Comparison of ENCODE assay signal across 8 mouse cellular contexts in the genomic region with DNA sequence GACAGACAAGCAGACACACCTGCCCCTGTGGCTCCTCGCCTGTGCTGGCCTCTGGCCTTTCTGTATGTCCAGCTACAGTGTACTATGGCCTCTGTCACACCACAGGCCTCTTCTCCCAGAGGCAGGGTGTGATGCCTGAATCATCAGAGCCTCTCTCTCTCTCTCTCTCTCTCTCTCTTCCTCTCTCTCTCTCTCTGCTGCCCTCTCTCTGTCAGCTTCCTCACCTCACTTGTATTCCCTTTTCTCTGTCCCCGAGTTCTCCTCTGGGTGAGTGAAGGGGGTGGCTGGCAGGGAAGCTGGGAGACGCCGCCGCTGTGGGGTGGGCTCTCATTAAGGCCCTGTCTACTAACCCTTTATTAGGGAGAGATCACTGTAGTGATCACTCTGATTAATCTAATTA. TPM values are rescaled to one million over a fixed set of nuclear protein-coding genes. Genes with fewer than 3 reads are reported as not detected.
DNase-seq lines count a peak whose midpoint lies in the region; ATAC-seq and TF ChIP-seq lines count a peak whose summit lies in the region.

No protein-coding gene starts in this region.

- no peaks in the 10 kb centered on the region for H3K27me3 ChIP-seq in intestine, embryonic 16.5 days (replicated peaks; ENCODE audit: control insufficient read depth, insufficient read depth, low read length)
- H3K27me3 ChIP-seq in intestine, embryonic 15.5 days (replicated peaks): no peaks in the 10 kb centered on the region
- H3K27me3 ChIP-seq in forebrain, embryonic 14.5 days (replicated peaks; ENCODE audit: control insufficient read depth, insufficient read depth, low read length): no peaks in the 10 kb centered on the region
- H3K27me3 ChIP-seq in midbrain, postnatal 0 days (ENCODE audit: insufficient read depth, low read length): no peaks in the 10 kb centered on the region

- peak; percentile 87 for DNase-seq in MN1 (ENCODE audit: low spot score)
- DNase-seq in forebrain, embryonic 14.5 days (ENCODE audit: low spot score): peak; percentile 70
- DNase-seq in midbrain, postnatal 0 days (ENCODE audit: low spot score): peak; percentile 51
- no peak for DNase-seq in right cerebral cortex, postnatal 10 days (ENCODE audit: low spot score in 2 of 2)
- DNase-seq in adrenal gland, adult 18-20 months (ENCODE audit: low spot score in 2 of 2): no peak

- ATAC-seq in intestine, embryonic 16.5 days: no peak
- no peak for ATAC-seq in intestine, embryonic 15.5 days
- ATAC-seq in forebrain, embryonic 14.5 days: no peak
- no peak for ATAC-seq in midbrain, postnatal 0 days (ENCODE audit: low FRiP score)
- no peak for ATAC-seq in inflammation-experienced regulatory T-cells, adult 6 months

- no peak overlapping the region for H3K4me2 ChIP-seq in intestine, embryonic 16.5 days (ENCODE audit: low read depth, low read length)
- H3K4me2 ChIP-seq in intestine, embryonic 15.5 days (replicated peaks): no peak overlapping the region
- H3K4me2 ChIP-seq in forebrain, embryonic 14.5 days (ENCODE audit: low read length): peak overlapping the region; percentile 89
- H3K4me2 ChIP-seq in midbrain, postnatal 0 days (ENCODE audit: low read depth, low read length, poor library complexity, severe bottlenecking): peak overlapping the region; percentile 77

- no peak overlapping the region for H3K4me3 ChIP-seq in intestine, embryonic 16.5 days (ENCODE audit: low read length)
- H3K4me3 ChIP-seq in intestine, embryonic 15.5 days (replicated peaks): no peak overlapping the region
- peak overlapping the region; percentile 60 for H3K4me3 ChIP-seq in forebrain, embryonic 14.5 days (ENCODE audit: low read depth, low read length)
- peak overlapping the region; percentile 77 for H3K4me3 ChIP-seq in midbrain, postnatal 0 days (ENCODE audit: low read depth, low read length)

- H3K4me1 ChIP-seq in intestine, embryonic 16.5 days (ENCODE audit: control insufficient read depth, insufficient read depth, low read length): peaks cover 19% of the 10 kb centered on the region
- peaks cover 33% of the 10 kb centered on the region for H3K4me1 ChIP-seq in intestine, embryonic 15.5 days (replicated peaks)
- peaks cover 53% of the 10 kb centered on the region for H3K4me1 ChIP-seq in forebrain, embryonic 14.5 days (ENCODE audit: control insufficient read depth, insufficient read depth, low read length)
- H3K4me1 ChIP-seq in midbrain, postnatal 0 days (ENCODE audit: insufficient read depth, low read length): peaks cover 36% of the 10 kb centered on the region

- H3K27ac ChIP-seq in intestine, embryonic 16.5 days (ENCODE audit: low read length): 0 out of 2 replicates have a peak overlapping the region, but pooled peaks have one; percentile 28
- no peak overlapping the region for H3K27ac ChIP-seq in intestine, embryonic 15.5 days
- H3K27ac ChIP-seq in forebrain, embryonic 14.5 days (ENCODE audit: low read depth, low read length): peak overlapping the region; percentile 87
- H3K27ac ChIP-seq in midbrain, postnatal 0 days (ENCODE audit: low read depth, low read length): peak overlapping the region; percentile 91

- WGBS in intestine, embryonic 16.5 days: 43% methylated on average over 5 of the region's 5 CpGs
- WGBS in intestine, embryonic 15.5 days: 49% methylated on average over 5 of the region's 5 CpGs
- 12% methylated on average over 5 of the region's 5 CpGs for WGBS in forebrain, embryonic 14.5 days
- WGBS in midbrain, postnatal 0 days: 30% methylated on average over 5 of the region's 5 CpGs

- no peaks in the 10 kb centered on the region for H3K9me3 ChIP-seq in intestine, embryonic 16.5 days (ENCODE audit: control insufficient read depth, low read length)
- no peaks in the 10 kb centered on the region for H3K9me3 ChIP-seq in intestine, embryonic 15.5 days
- no peaks in the 10 kb centered on the region for H3K9me3 ChIP-seq in forebrain, embryonic 14.5 days (replicated peaks; ENCODE audit: control insufficient read depth, low read length)
- no peaks in the 10 kb centered on the region for H3K9me3 ChIP-seq in midbrain, postnatal 0 days (ENCODE audit: low read length)

- TF ChIP-seq CTCF in midbrain, postnatal 0 days (IDR thresholded peaks at IDR 0.05): peak; percentile 80

- peaks cover 5% of the 10 kb centered on the region; the same call in 1 of the 2 replicates for H3K36me3 ChIP-seq in intestine, embryonic 16.5 days (ENCODE audit: control insufficient read depth, insufficient read depth, low read length)
- H3K36me3 ChIP-seq in intestine, embryonic 15.5 days: no peaks in the 10 kb centered on the region
- H3K36me3 ChIP-seq in forebrain, embryonic 14.5 days (ENCODE audit: control insufficient read depth, insufficient read depth, low read length): peaks cover 38% of the 10 kb centered on the region
- H3K36me3 ChIP-seq in midbrain, postnatal 0 days (ENCODE audit: insufficient read depth, low read length): peaks cover 14% of the 10 kb centered on the region

- H3K9ac ChIP-seq in intestine, embryonic 16.5 days (ENCODE audit: low read depth, low read length): no peak overlapping the region
- H3K9ac ChIP-seq in intestine, embryonic 15.5 days: no peak overlapping the region
- H3K9ac ChIP-seq in forebrain, embryonic 14.5 days (ENCODE audit: low read length): peak overlapping the region; percentile 85
- H3K9ac ChIP-seq in midbrain, postnatal 0 days (replicated peaks; ENCODE audit: low read length, poor library complexity, severe bottlenecking): peak overlapping the region; percentile 91

RNA-seq across cellular contexts. Expression of gene Nyap1, which starts 2.9 kb away (rescaled TPM):
- polyA plus RNA-seq in intestine, embryonic 16.5 days (2015; fragmentation: Nextera tagmentation; extraction: Ambion mirVana): 2.2 and 2.3 TPM in 2 replicates
- 2.3 and 2.8 TPM in 2 replicates for polyA plus RNA-seq in intestine, embryonic 15.5 days (2015; fragmentation: Nextera tagmentation; extraction: Ambion mirVana)
- polyA plus RNA-seq in forebrain, embryonic 14.5 days (2014; fragmentation: Nextera tagmentation; extraction: Ambion mirVana): 13.8 and 14.5 TPM in 2 replicates
- 230 and 261 TPM in 2 replicates for total RNA-seq in midbrain, postnatal 0 days (2014; rRNA removed)
- 47.0 and 50.1 TPM in 2 replicates for polyA plus RNA-seq in midbrain, postnatal 0 days (2015; fragmentation: Nextera tagmentation; extraction: Ambion mirVana)
- under 1 TPM in 2 of 3 experiments, not detected in 1; 0.12 to 0.20 TPM for polyA plus RNA-seq in inflammation-experienced regulatory T-cells, adult 6 months (2017; shearing (Covaris generic))
- 1 to 10 TPM; 4.2 to 4.7 TPM for total RNA-seq in adrenal gland, adult 18-20 months (2021)

RNA-seq across cellular contexts. Expression of gene Tsc22d4, which starts 7.0 kb away (rescaled TPM):
- polyA plus RNA-seq in intestine, embryonic 16.5 days (2015; fragmentation: Nextera tagmentation; extraction: Ambion mirVana): 116 and 122 TPM in 2 replicates
- polyA plus RNA-seq in intestine, embryonic 15.5 days (2015; fragmentation: Nextera tagmentation; extraction: Ambion mirVana): 117 and 118 TPM in 2 replicates
- 52.3 and 62.1 TPM in 2 replicates for polyA plus RNA-seq in forebrain, embryonic 14.5 days (2014; fragmentation: Nextera tagmentation; extraction: Ambion mirVana)
- total RNA-seq in midbrain, postnatal 0 days (2014; rRNA removed): 188 and 320 TPM in 2 replicates
- polyA plus RNA-seq in midbrain, postnatal 0 days (2015; fragmentation: Nextera tagmentation; extraction: Ambion mirVana): 157 and 179 TPM in 2 replicates
- 10 to 100 TPM; 43.3 to 83.4 (median 64.7) TPM for polyA plus RNA-seq in inflammation-experienced regulatory T-cells, adult 6 months (2017; shearing (Covaris generic))
- 10 to 100 TPM; 72.5 to 80.5 TPM for total RNA-seq in adrenal gland, adult 18-20 months (2021)

RNA-seq across cellular contexts. Expression of gene Ppp1r35, which starts 40.1 kb away (rescaled TPM):
- 19.3 and 19.8 TPM in 2 replicates for polyA plus RNA-seq in intestine, embryonic 16.5 days (2015; fragmentation: Nextera tagmentation; extraction: Ambion mirVana)
- polyA plus RNA-seq in intestine, embryonic 15.5 days (2015; fragmentation: Nextera tagmentation; extraction: Ambion mirVana): 22.3 and 22.7 TPM in 2 replicates
- 55.1 and 60.0 TPM in 2 replicates for polyA plus RNA-seq in forebrain, embryonic 14.5 days (2014; fragmentation: Nextera tagmentation; extraction: Ambion mirVana)
- 32.5 and 42.1 TPM in 2 replicates for total RNA-seq in midbrain, postnatal 0 days (2014; rRNA removed)
- polyA plus RNA-seq in midbrain, postnatal 0 days (2015; fragmentation: Nextera tagmentation; extraction: Ambion mirVana): 38.8 and 47.8 TPM in 2 replicates
- polyA plus RNA-seq in inflammation-experienced regulatory T-cells, adult 6 months (2017; shearing (Covaris generic)): 10 to 100 TPM in 1 of 3 experiments, 1 to 10 TPM in 2; 6.0 to 10.9 (median 6.5) TPM
- 10 to 100 TPM; 23.7 to 24.6 TPM for total RNA-seq in adrenal gland, adult 18-20 months (2021)

RNA-seq across cellular contexts. Expression of gene Mepce, which starts 48.9 kb away (rescaled TPM):
- polyA plus RNA-seq in intestine, embryonic 16.5 days (2015; fragmentation: Nextera tagmentation; extraction: Ambion mirVana): 7.1 and 7.4 TPM in 2 replicates
- 8.9 and 9.2 TPM in 2 replicates for polyA plus RNA-seq in intestine, embryonic 15.5 days (2015; fragmentation: Nextera tagmentation; extraction: Ambion mirVana)
- 13.1 and 13.2 TPM in 2 replicates for polyA plus RNA-seq in forebrain, embryonic 14.5 days (2014; fragmentation: Nextera tagmentation; extraction: Ambion mirVana)
- total RNA-seq in midbrain, postnatal 0 days (2014; rRNA removed): 40.8 and 46.0 TPM in 2 replicates
- 16.1 and 17.6 TPM in 2 replicates for polyA plus RNA-seq in midbrain, postnatal 0 days (2015; fragmentation: Nextera tagmentation; extraction: Ambion mirVana)
- polyA plus RNA-seq in inflammation-experienced regulatory T-cells, adult 6 months (2017; shearing (Covaris generic)): 10 to 100 TPM; 13.1 to 32.7 (median 29.8) TPM
- 10 to 100 TPM; 39.9 to 44.6 TPM for total RNA-seq in adrenal gland, adult 18-20 months (2021)

RNA-seq across cellular contexts. Expression of gene Zcwpw1, which starts 49.1 kb away (rescaled TPM):
- 11.0 and 11.8 TPM in 2 replicates for polyA plus RNA-seq in intestine, embryonic 16.5 days (2015; fragmentation: Nextera tagmentation; extraction: Ambion mirVana)
- polyA plus RNA-seq in intestine, embryonic 15.5 days (2015; fragmentation: Nextera tagmentation; extraction: Ambion mirVana): 13.6 and 15.6 TPM in 2 replicates
- 7.3 and 7.7 TPM in 2 replicates for polyA plus RNA-seq in forebrain, embryonic 14.5 days (2014; fragmentation: Nextera tagmentation; extraction: Ambion mirVana)
- 5.8 and 7.7 TPM in 2 replicates for total RNA-seq in midbrain, postnatal 0 days (2014; rRNA removed)
- polyA plus RNA-seq in midbrain, postnatal 0 days (2015; fragmentation: Nextera tagmentation; extraction: Ambion mirVana): 9.0 and 9.4 TPM in 2 replicates
- 10 to 100 TPM in 2 of 3 experiments, 1 to 10 TPM in 1; 4.7 to 12.0 (median 11.0) TPM for polyA plus RNA-seq in inflammation-experienced regulatory T-cells, adult 6 months (2017; shearing (Covaris generic))
- total RNA-seq in adrenal gland, adult 18-20 months (2021): 1 to 10 TPM; 2.3 to 2.4 TPM

Comparison
In these comparisons a context has a peak if more than half of its experiments do, and no peak if none do; other contexts are left out.
1. H3K4me2 ChIP-seq: peak in forebrain, embryonic 14.5 days (single experiment) and midbrain, postnatal 0 days (single experiment); none in intestine, embryonic 16.5 days (single experiment) and intestine, embryonic 15.5 days (single experiment).
2. H3K4me3 ChIP-seq: peak in forebrain, embryonic 14.5 days (single experiment) and midbrain, postnatal 0 days (single experiment); none in intestine, embryonic 16.5 days (single experiment) and intestine, embryonic 15.5 days (single experiment).
3. H3K9ac ChIP-seq: peak in forebrain, embryonic 14.5 days (single experiment) and midbrain, postnatal 0 days (single experiment); none in intestine, embryonic 16.5 days (single experiment) and intestine, embryonic 15.5 days (single experiment).
4. DNase-seq: peak in MN1 (single experiment), forebrain, embryonic 14.5 days (single experiment) and midbrain, postnatal 0 days (single experiment); none in right cerebral cortex, postnatal 10 days (0 of 2) and adrenal gland, adult 18-20 months (0 of 2).